In genomic region chr14:32084761-32085485, GRCm38 (mm10) we compare ENCODE assay signal across 8 mouse cellular contexts. TPM values are rescaled to one million over a fixed set of nuclear protein-coding genes. Genes with fewer than 3 reads are reported as not detected.
A peak's percentile ranks its signal among the peaks of the same experiment; 100 is the strongest.
DNase-seq lines count a peak whose midpoint lies in the region; ATAC-seq lines count a peak whose summit lies in the region.

Oxnad1 (plus strand) TSS chr14:32085374.

- no peaks in the 10 kb centered on the region for H3K9me3 ChIP-seq in neural tube, embryonic 11.5 days (ENCODE audit: control insufficient read depth, low read length)
- no peaks in the 10 kb centered on the region for H3K9me3 ChIP-seq in forebrain, embryonic 11.5 days (ENCODE audit: control insufficient read depth, low read length)
- H3K9me3 ChIP-seq in hindbrain, embryonic 10.5 days, result no peaks in the 10 kb centered on the region
- H3K9me3 ChIP-seq in neural tube, embryonic 14.5 days (ENCODE audit: control insufficient read depth, low read length), result no peaks in the 10 kb centered on the region

- DNase-seq in neural tube, embryonic 11.5 days (ENCODE audit: low spot score), result no peak
- DNase-seq in neural tube, embryonic 10.5 days (ENCODE audit: extremely low spot score, low spot score), result no peak
- DNase-seq in adipocyte (ENCODE audit: low spot score) (peak; percentile 95), liver (peak; percentile 87)
- no peak for DNase-seq in forebrain, embryonic 11.5 days (ENCODE audit: low spot score)
- no peak for DNase-seq in hindbrain, embryonic 10.5 days (ENCODE audit: low spot score)
- DNase-seq in cerebellum, postnatal 36 days, result no peak

- peak within 1 kb of the TSS; percentile 56 for H3K9ac ChIP-seq in neural tube, embryonic 11.5 days (ENCODE audit: low read length)
- H3K9ac ChIP-seq in forebrain, embryonic 11.5 days (ENCODE audit: low read length), result peak within 1 kb of the TSS; percentile 60
- H3K9ac ChIP-seq in neural tube, embryonic 14.5 days (replicated peaks; ENCODE audit: low read depth, low read length), result peak within 1 kb of the TSS; percentile 78

- peak within 1 kb of the TSS; percentile 43 for H3K4me3 ChIP-seq in neural tube, embryonic 11.5 days (ENCODE audit: low read depth, low read length)
- peak within 1 kb of the TSS; percentile 46 for H3K4me3 ChIP-seq in forebrain, embryonic 11.5 days (ENCODE audit: low read depth, low read length)
- H3K4me3 ChIP-seq in hindbrain, embryonic 10.5 days, result peak within 1 kb of the TSS; percentile 71
- H3K4me3 ChIP-seq in neural tube, embryonic 14.5 days (ENCODE audit: low read depth, low read length), result peak within 1 kb of the TSS; percentile 63

- 2% methylated on average over 22 of the region's 22 CpGs for WGBS in neural tube, embryonic 11.5 days
- 4% methylated on average over 22 of the region's 22 CpGs for WGBS in forebrain, embryonic 11.5 days
- 4% methylated on average over 22 of the region's 22 CpGs for WGBS in hindbrain, embryonic 10.5 days
- 2% methylated on average over 22 of the region's 22 CpGs for WGBS in neural tube, embryonic 14.5 days

- no peaks in the 10 kb centered on the region for H3K27me3 ChIP-seq in neural tube, embryonic 11.5 days (ENCODE audit: control insufficient read depth, insufficient read depth, low read length)
- H3K27me3 ChIP-seq in forebrain, embryonic 11.5 days (ENCODE audit: control insufficient read depth, insufficient read depth, low read length), result no peaks in the 10 kb centered on the region
- H3K27me3 ChIP-seq in hindbrain, embryonic 10.5 days (ENCODE audit: insufficient read depth, poor library complexity, severe bottlenecking), result no peaks in the 10 kb centered on the region
- no peaks in the 10 kb centered on the region for H3K27me3 ChIP-seq in neural tube, embryonic 14.5 days (ENCODE audit: control insufficient read depth, insufficient read depth, low read length)

- peak within 1 kb of the TSS; percentile 36; the same call in 1 of the 2 replicates for H3K27ac ChIP-seq in neural tube, embryonic 11.5 days (ENCODE audit: low read depth, low read length)
- H3K27ac ChIP-seq in forebrain, embryonic 11.5 days (ENCODE audit: low read depth, low read length), result peak within 1 kb of the TSS; percentile 60; the same call in 1 of the 2 replicates
- H3K27ac ChIP-seq in hindbrain, embryonic 10.5 days, result peak within 1 kb of the TSS; percentile 91
- H3K27ac ChIP-seq in neural tube, embryonic 14.5 days (ENCODE audit: low read depth, low read length), result peak within 1 kb of the TSS; percentile 88

- peaks cover 5% of the 10 kb centered on the region for H3K36me3 ChIP-seq in neural tube, embryonic 11.5 days (ENCODE audit: control insufficient read depth, insufficient read depth, low read length)
- peaks cover 11% of the 10 kb centered on the region; the same call in 1 of the 2 replicates for H3K36me3 ChIP-seq in forebrain, embryonic 11.5 days (ENCODE audit: control insufficient read depth, insufficient read depth, low read length)
- peaks cover 29% of the 10 kb centered on the region for H3K36me3 ChIP-seq in hindbrain, embryonic 10.5 days
- H3K36me3 ChIP-seq in neural tube, embryonic 14.5 days (ENCODE audit: control insufficient read depth, insufficient read depth, low read length), result peaks cover 17% of the 10 kb centered on the region

- H3K4me1 ChIP-seq in neural tube, embryonic 11.5 days (ENCODE audit: control insufficient read depth, insufficient read depth, low read length), result 0 out of 2 replicates have a peak, but pooled peaks cover 6% of the 10 kb centered on the region
- H3K4me1 ChIP-seq in forebrain, embryonic 11.5 days (replicated peaks; ENCODE audit: control insufficient read depth, insufficient read depth, low read length), result no peaks in the 10 kb centered on the region
- peaks cover 23% of the 10 kb centered on the region for H3K4me1 ChIP-seq in hindbrain, embryonic 10.5 days (replicated peaks)
- peaks cover 17% of the 10 kb centered on the region; the same call in 1 of the 2 replicates for H3K4me1 ChIP-seq in neural tube, embryonic 14.5 days (ENCODE audit: control insufficient read depth, insufficient read depth, low read length)

- peak; percentile 96 for ATAC-seq in neural tube, embryonic 11.5 days (ENCODE audit: insufficient read depth, low FRiP score, low TSS enrichment)
- peak; percentile 95 for ATAC-seq in forebrain, embryonic 11.5 days (replicated peaks; ENCODE audit: low FRiP score)
- ATAC-seq in neural tube, embryonic 14.5 days (ENCODE audit: low read depth), result peak; percentile 97

- peak within 1 kb of the TSS; percentile 63 for H3K4me2 ChIP-seq in neural tube, embryonic 11.5 days (ENCODE audit: low read depth)
- H3K4me2 ChIP-seq in forebrain, embryonic 11.5 days (ENCODE audit: low read depth, low read length, severe bottlenecking), result peak within 1 kb of the TSS; percentile 57
- peak within 1 kb of the TSS; percentile 75 for H3K4me2 ChIP-seq in neural tube, embryonic 14.5 days (ENCODE audit: low read depth, low read length)

RNA-seq across cellular contexts. Expression of gene Oxnad1, which starts in this region (rescaled TPM):
- polyA plus RNA-seq in neural tube, embryonic 11.5 days (2014; fragmentation: Nextera tagmentation; extraction: Ambion mirVana), result 20.4 and 23.0 TPM in 2 replicates
- polyA plus RNA-seq in forebrain, embryonic 11.5 days (2014; fragmentation: Nextera tagmentation; extraction: Ambion mirVana), result 20.2 and 20.7 TPM in 2 replicates
- polyA plus RNA-seq in hindbrain, embryonic 10.5 days (2016; fragmentation: Nextera tagmentation; extraction: Ambion mirVana), result 22.2 and 23.0 TPM in 2 replicates
- 13.8 and 18.6 TPM in 2 replicates for polyA plus RNA-seq in neural tube, embryonic 14.5 days (2014; fragmentation: Nextera tagmentation; extraction: Ambion mirVana)

Comparison
In these comparisons a context has a peak if more than half of its experiments do, and no peak if none do; other contexts are left out.
1. DNase-seq: peak in adipocyte (single experiment) and liver (single experiment); none in neural tube, embryonic 11.5 days (single experiment), neural tube, embryonic 10.5 days (single experiment), forebrain, embryonic 11.5 days (single experiment), hindbrain, embryonic 10.5 days (single experiment) and cerebellum, postnatal 36 days (0 of 2).
2. H3K27ac ChIP-seq: peak in every context shown above with its lines; median percentile 91 in hindbrain, embryonic 10.5 days; 88 in neural tube, embryonic 14.5 days; 60 in forebrain, embryonic 11.5 days; 36 in neural tube, embryonic 11.5 days.
3. Peak in every context shown above with its lines, with median percentiles within 50 percentile points of each other: ATAC-seq, H3K4me2 ChIP-seq, H3K4me3 ChIP-seq and H3K9ac ChIP-seq.